Mouse (Mus musculus) large intestine, adult 2 months (tissue): ENCODE results near the gene Hdhd5. TPM values are rescaled to one million over a fixed set of nuclear protein-coding genes. Genes with fewer than 3 reads are reported as not detected.

Experiments
- DNase-seq: peaks from one replicate; pipeline ENCODE4 v3.0.0-alpha.2; 2012; ENCODE audit warnings: low read depth, low spot score
- WGBS: fragments of 180-500 bp; shearing (Covaris S2); methylation state at CpG from one replicate; pipeline ENCODE4 v1.1.7; 2018; 5-methylcytosine and 5-hydroxymethylcytosine counted together
- polyA plus RNA-seq: library from polyadenylated mRNA; depleted of rRNA; stranded (reverse); fragments of >200 nt; gene quantifications from 2 replicates; pipeline ENCODE4 v1.2.3, GENCODE M21; 2012

Hdhd5 gene
- polyA plus RNA-seq, 1 experiment, result 19.0 TPM

GRCm38 (mm10) chr6:120491064-120491463 is 40.1 kb downstream of the Hdhd5 start:
- WGBS, result 72% methylated on average over 7 of the region's 7 CpGs
- no peak for DNase-seq

DNA sequence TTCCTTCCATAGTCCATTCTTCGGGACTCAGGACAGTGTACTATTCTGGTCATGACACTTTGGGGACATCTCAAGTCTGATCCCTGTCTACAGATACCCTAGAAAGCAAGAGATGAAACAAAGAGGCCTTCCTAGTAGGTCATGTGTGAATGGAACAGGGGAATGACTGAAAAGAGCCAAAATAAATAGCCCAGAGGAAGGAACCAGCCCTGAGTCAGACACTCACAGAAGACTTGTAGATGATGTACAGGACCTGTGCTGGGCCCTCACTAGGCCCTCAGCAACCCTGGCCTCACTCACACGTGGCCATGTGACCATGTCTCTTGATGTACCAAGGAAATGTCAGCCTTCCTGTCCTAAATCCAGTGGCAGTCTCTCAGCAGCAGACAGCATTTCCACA is 41.7 kb downstream of the Hdhd5 start:
- WGBS, result 59% methylated on average over 2 of the region's 2 CpGs

DNA sequence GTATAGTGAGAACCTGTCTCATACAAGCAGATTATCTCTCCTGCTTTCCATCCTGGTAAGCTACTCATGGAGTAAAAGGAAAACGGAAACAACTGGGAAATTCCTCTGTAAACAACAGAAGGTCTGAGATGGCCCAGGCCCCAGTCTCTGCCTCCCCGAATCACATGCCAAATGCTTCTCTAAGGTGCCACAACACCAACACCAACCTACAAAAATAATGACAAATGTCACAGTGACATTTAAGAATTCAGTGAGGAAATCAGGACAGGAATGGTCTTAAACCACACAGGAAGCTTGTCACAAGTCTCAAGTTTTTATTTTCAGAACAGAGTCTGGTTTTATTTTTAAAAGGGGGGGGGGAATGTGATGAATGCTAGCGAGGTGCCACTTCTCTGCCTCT is 42.5 kb downstream of the Hdhd5 start:
- 59% methylated on average over 3 of the region's 3 CpGs for WGBS
- DNase-seq, result no peak

More for the DNA sequence above, 41.7 kb downstream of the Hdhd5 start:
- no peak for DNase-seq

DNA sequence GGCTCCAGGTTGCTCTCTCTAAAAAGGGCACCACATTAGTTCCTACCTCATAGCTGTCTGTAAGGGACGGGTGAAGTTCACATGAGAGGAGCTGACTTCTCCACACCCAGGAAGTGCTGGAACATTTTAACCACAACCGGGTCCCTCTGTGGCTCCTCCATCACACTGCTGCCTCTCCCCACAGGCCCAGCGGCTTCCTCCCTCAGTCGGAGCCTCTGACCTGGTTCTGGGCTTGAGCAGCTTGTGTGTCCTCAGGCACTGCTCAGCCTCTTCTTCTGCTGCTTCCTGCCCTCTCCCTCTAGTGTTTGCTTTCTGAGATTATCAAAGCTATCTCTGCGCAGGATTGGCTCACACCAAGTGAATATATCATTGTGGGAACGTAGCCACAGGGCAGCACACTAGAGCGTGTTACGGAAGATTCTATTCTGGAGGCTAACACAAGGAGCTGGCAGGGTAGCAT is 45.0 kb downstream of the Hdhd5 start:
- WGBS, result 32% methylated on average over 8 of the region's 8 CpGs
- no peak for DNase-seq

DNA sequence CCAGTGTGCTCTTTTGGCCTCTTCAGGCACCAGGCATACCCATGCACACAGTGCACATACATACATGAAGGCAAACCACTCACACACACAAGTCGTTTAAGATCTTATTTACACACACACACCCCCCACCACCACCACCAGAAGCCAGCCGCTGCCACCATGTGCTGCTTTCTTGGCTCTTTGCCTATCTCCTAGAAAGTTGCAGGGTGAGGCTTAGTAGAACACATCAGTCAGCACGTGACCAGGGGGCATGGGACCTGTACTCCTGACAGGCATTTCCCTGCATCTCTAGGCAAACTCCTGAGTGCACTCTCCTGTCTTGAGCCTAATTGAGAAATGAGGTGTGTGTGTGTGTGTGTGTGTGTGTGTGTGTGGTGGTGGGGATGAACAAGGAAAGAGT is 46.1 kb downstream of the Hdhd5 start:
- 26% methylated on average over 3 of the region's 3 CpGs for WGBS
- no peak for DNase-seq

DNA sequence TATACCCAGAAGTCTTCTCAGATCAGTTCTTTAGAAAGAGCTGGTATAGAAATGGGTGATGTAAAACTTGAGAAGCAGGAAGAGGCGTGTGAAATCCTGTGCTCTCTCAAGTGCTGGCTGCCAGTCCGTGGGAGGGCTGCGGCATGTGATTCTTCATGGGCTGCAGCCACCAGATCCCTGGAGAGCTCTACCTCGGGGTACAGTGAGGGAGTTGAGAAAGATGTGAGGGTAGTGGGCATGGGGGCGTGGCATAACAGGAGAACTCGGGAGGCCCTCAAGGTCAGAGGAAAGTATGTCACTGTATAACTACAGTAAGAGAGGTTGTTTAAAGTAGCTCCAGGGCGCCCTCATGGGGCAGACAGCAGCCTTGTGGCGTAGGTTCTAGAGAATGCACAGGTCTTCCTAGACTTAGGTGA is 47.9 kb downstream of the Hdhd5 start:
- 39% methylated on average over 8 of the region's 8 CpGs for WGBS
- no peak for DNase-seq

GRCm38 (mm10) chr6:120482756-120483155 is 48.4 kb downstream of the Hdhd5 start:
- WGBS, result 47% methylated on average over 6 of the region's 6 CpGs
- DNase-seq, result no peak

DNA sequence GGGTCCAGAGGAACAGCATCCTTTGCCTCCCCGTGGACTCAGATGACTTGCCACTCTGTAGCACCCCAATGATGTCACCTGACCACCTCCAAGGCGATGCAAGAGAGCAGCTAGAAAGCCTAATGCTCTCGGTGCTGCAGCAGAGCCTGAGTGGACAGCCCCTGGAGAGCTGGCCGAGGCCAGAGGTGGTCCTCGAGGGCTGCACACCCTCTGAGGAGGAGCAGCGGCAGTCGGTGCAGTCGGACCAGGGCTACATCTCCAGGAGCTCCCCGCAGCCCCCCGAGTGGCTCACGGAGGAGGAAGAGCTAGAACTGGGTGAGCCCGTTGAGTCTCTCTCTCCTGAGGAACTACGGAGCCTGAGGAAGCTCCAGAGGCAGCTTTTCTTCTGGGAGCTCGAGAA is 49.1 kb downstream of the Hdhd5 start:
- WGBS, result 88% methylated on average over 14 of the region's 14 CpGs
- DNase-seq, result no peak

- 96% methylated on average over 6 of the region's 6 CpGs for WGBS
- DNase-seq, result no peak
Observed at GRCm38 (mm10) chr6:120481538-120481937, 49.6 kb downstream of the Hdhd5 start.

DNA sequence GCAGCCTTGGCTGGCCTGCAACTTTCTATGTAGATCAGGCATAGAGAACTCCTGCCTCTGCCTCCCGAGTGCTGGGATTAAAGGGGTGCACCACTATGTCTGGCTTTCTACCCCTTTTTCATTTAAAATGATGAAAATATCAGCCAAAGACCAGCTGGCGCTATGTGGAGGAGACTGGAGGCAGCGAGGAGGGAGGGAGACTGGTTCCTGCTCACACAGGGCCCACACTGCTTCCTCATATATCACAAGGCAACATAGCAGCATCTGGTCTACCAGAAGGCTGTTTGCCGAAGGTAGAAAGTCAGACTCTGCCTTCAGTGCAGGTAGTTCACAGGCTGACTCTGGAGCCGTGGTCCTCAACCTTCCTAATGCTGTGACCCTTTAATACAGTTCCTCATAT is 50.8 kb downstream of the Hdhd5 start:
- 94% methylated on average over 5 of the region's 5 CpGs for WGBS
- DNase-seq, result no peak

DNA sequence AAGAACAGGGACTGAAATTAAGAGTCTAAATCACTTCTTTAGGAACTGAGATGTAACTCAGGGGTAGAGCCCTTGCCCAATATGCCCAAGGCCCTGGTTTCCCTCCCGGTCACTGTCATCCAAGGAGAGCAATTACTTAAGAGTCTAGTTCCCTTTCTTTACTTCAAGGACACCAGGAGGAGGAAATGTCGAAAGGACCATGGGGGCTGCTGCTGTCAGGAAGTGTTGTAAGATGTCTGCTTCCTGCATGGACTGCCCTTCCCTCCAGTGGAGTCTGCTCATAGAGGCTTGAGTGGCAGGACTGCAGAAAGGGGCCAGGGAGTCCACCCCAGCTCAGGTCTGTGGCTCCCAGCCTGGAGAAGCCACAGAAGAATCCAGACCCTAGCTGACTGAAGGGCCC is 51.8 kb downstream of the Hdhd5 start:
- no peak for DNase-seq
- 79% methylated on average over 2 of the region's 2 CpGs for WGBS

- DNase-seq, result no peak
- 41% methylated on average over 8 of the region's 8 CpGs for WGBS
Observed at GRCm38 (mm10) chr6:120475288-120475687, 55.8 kb downstream of the Hdhd5 start.

DNA sequence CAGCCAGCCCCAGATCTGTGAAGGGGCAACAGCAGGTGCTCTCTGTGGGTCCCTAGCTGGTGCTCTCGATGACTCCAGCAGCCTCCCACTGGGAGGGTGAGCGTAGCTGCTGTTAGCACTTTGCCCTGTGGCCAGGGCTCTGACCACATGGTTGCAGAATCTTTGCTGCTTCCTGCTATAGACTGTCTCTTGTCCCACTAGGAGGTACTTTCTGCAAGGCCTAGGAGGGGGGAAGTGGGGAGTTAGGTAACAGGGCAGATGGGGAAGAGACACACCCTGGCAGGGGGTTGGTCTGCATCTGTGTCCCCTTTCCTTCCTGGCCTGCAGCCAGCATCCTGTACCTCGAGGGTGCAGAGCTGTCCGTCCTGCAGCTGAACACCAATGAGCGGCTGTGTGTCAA is 57.7 kb downstream of the Hdhd5 start:
- no peak for DNase-seq
- 54% methylated on average over 5 of the region's 5 CpGs for WGBS

- DNase-seq, result no peak
- WGBS, result 71% methylated on average over 8 of the region's 8 CpGs
Observed at GRCm38 (mm10) chr6:120472455-120473140, 58.5 kb downstream of the Hdhd5 start.

DNA sequence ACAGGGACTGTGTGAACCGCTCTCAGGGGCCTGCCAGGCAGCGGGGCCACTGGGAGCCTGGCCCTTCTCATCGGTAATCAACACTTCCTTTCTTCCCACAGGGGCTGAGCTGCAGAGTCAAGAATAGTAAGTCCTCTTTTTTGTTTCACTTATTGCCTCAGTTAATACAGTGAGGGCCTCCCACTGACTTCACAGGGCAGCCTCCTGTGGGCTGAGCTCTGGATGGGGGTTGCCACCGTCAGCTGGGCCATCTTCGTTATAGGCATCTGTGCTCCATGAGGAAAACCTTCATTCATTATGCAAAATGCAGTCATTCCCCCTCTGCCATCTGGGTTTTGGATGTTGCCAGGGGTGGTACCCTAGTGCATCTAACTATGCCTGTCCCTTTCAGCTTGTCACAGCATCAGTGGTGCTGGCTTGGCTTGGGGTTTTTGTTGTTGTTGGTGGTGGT is 59.1 kb downstream of the Hdhd5 start:
- 68% methylated on average over 5 of the region's 5 CpGs for WGBS
- no peak for DNase-seq

GRCm38 (mm10) chr6:120470666-120471065 is 60.5 kb downstream of the Hdhd5 start:
- no peak for DNase-seq
- WGBS, result 79% methylated on average over 1 of the region's 1 CpGs

DNA sequence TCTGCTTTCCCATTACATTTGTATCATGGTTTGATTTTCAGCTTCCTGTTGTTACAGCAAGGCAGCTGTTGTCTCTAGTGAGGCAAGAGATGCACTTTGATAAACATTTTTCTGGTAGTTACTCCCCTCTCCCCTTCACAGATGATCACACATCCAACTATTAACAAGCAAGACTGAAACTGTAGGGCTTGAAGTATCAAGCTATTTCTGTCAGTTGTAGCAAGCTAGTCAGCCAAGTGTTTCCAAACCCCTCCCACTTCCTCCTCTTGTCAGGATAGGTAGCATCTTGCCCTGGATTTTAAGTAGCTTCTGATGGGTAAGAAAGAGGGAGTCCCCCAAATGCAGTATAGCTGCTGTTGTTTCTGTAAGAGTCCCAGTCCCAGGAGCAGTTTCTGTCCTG is 61.3 kb downstream of the Hdhd5 start:
- DNase-seq, result no peak

DNA sequence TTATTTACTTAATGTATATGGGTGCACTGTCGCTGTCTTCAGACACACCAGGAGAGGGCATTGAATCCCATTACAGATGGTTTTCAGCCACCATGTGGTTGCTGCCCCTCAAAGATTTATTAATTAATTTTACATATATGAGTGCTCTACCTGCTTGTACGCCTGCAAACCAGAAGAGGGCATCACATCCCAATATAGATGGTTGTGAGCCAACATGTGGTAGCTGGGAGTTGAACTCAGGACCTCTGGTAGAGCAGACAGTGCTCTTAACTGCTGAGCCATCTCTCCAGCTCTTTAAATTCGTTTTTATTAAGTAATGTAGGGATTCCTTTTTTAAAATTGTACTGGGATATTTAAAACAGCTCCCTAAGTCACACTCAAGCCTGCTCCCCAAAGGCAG is 61.9 kb downstream of the Hdhd5 start:
- WGBS, result 69% methylated on average over 3 of the region's 3 CpGs
- DNase-seq, result no peak

GRCm38 (mm10) chr6:120468259-120468658 is 62.9 kb downstream of the Hdhd5 start:
- 93% methylated on average over 4 of the region's 4 CpGs for WGBS
- no peak for DNase-seq

DNA sequence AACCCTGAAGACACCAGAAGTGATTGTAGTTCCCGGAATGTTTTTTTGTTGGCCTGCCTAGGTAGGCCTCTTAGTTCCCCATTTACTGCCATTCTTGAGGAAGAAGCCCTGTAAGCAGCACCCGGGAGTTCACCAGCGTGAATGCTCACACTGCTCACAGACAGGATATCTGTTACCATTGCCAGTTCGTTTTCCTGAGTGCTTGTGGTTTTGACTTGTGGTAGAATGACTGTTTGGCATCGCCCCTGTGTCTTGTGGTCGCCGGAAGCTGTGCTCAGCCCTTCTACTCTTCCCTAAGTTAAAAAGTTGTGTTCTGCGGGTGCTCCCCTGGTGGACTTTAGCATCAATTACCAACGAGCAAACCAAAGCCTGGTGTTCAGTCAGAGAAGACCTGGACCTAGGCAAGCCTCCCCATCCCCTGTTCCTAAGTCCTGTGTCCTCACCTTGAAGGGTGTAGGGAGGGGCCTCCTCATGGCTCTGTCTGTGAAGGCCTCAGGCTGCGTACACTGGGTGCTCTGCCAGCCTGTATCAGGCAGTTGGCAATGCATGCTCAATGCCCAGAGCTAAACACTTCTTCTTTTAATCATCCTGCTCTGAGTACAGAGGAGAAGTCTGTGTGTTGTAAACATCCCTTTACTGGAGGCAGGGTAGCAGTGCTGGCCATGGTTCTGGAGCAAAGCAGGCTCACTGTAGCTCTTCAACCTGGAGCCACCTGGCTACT is 64.3 kb downstream of the Hdhd5 start:
- no peak for DNase-seq

GRCm38 (mm10) chr6:120465393-120465792 is 65.7 kb downstream of the Hdhd5 start:
- WGBS, result 73% methylated on average over 4 of the region's 4 CpGs
- no peak for DNase-seq

More for the DNA sequence above, 64.3 kb downstream of the Hdhd5 start:
- WGBS, result 70% methylated on average over 10 of the region's 10 CpGs
